Mouse (Mus musculus) liver, adult 2 months (tissue): ENCODE data around the gene Pigv.

Source experiments
- CTCF ChIP-seq: fragments of 200-500 bp; IDR thresholded peaks from 2 replicates; pipeline ENCODE4 v1.5.1; 2011; ENCODE audit warnings: low read depth, low read length, control low read depth
- POLR2A ChIP-seq: fragments of 200-500 bp; IDR thresholded peaks from 2 replicates; pipeline ENCODE4 v1.6.1; 2011; ENCODE audit warnings: low read length, control low read depth; ENCODE audit not compliant: insufficient read depth; ENCODE audit errors: extremely low read depth

DNA sequence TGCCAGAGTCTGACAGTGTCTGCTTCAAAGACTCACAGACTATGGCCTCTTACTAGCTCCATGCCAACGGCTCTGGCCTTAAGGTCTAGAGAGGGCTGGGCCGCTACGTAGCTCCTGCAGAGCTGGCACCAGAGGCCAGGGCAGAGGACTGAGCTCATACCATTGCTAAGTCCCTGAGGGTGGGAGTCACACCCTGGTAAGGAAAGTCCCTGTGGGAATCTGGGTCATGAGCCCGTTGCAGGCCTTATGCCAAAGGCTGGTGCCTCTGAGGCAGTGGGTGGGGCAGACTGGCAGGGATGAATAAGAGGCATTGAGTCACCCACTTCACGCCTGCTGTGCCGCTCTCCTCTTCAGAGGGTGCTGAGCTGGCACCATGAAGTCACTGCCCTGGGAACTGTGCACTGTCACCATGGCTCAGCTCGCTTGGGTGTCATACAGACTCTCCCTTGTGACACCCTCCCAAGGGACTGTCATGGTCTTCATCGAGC lies 58.1 kb downstream of the Pigv start:
- TF ChIP-seq CTCF, result no peak
- no peak for TF ChIP-seq POLR2A
